Mouse (Mus musculus) MEL (cell line): ENCODE measurements at regions not wholly inside any gene's neighbourhood (a gene's known extent, or its start where the extent isn't known, plus 50 kb on each side); places are given as distances from the start of the nearest gene placed in this dataset.

Experiments used
- DNase-seq: peaks from one replicate; pipeline ENCODE4 v3.0.0; 2011; ENCODE audit warnings: low read depth, low spot score
- H3K27ac ChIP-seq: 2 replicates; pipeline ENCODE4 v1.5.1; 2012; ENCODE audit warnings: low read depth, mild to moderate bottlenecking, control low read depth, low read length, moderate library complexity; ENCODE audit not compliant: control insufficient read depth
- H3K27me3 ChIP-seq, 2 experiments: fragments of 150-350 bp in 1 of 2; sonication (generic) in 1 of 2; 2 replicates each; pipeline ENCODE4 v1.6.1; 2012; ENCODE audit warnings: low read length in 2 of 2, mild to moderate bottlenecking in 2 of 2, improper control_type of control experiment in 1 of 2, moderate library complexity in 1 of 2; ENCODE audit not compliant: insufficient read depth in 2 of 2, control insufficient read depth in 1 of 2
- H3K36me3 ChIP-seq, 2 experiments: 2 replicates each; pipeline ENCODE4 v1.6.1; 2012 to 2014; ENCODE audit warnings: low read length in 2 of 2, improper control_type of control experiment in 1 of 2, inconsistent platforms in 1 of 2, mild to moderate bottlenecking in 1 of 2; ENCODE audit not compliant: insufficient read depth in 2 of 2, control insufficient read depth in 1 of 2
- H3K4me1 ChIP-seq, 2 experiments: fragments of 150-350 bp in 1 of 2; sonication (generic) in 1 of 2; 2 replicates each; pipeline ENCODE4 v1.6.1; 2012; ENCODE audit warnings: low read length in 2 of 2, improper control_type of control experiment in 1 of 2, mild to moderate bottlenecking in 1 of 2; ENCODE audit not compliant: insufficient read depth in 2 of 2, control insufficient read depth in 1 of 2
- H3K4me3 ChIP-seq, 2 experiments: fragments of 150-350 bp in 1 of 2; sonication (generic) in 1 of 2; 2 replicates each; pipeline ENCODE4 v1.5.1; 2012; ENCODE audit warnings: low read depth in 2 of 2, low read length in 2 of 2, mild to moderate bottlenecking in 2 of 2, moderate library complexity in 2 of 2, control low read depth in 1 of 2, improper control_type of control experiment in 1 of 2; ENCODE audit not compliant: control insufficient read depth in 1 of 2, insufficient read depth in 1 of 2
- H3K79me2 ChIP-seq: 2 replicates; pipeline ENCODE4 v1.6.1; 2012; ENCODE audit warnings: mild to moderate bottlenecking, low read length, moderate library complexity; ENCODE audit not compliant: control insufficient read depth, poor library complexity, insufficient read depth
- H3K9ac ChIP-seq: 2 replicates; pipeline ENCODE4 v1.6.1; 2012; ENCODE audit warnings: low read depth, mild to moderate bottlenecking, control low read depth, low read length, moderate library complexity; ENCODE audit not compliant: control insufficient read depth, poor library complexity, severe bottlenecking
- H3K9me3 ChIP-seq: fragments of 150-350 bp; sonication (generic); replicated peaks from 2 replicates; pipeline ENCODE4 v1.6.1; 2012; ENCODE audit warnings: mild to moderate bottlenecking, low read length, improper control_type of control experiment, moderate library complexity; ENCODE audit not compliant: insufficient read depth
- E2F4 ChIP-seq: IDR thresholded peaks from 2 replicates; pipeline ENCODE4 v1.6.1; 2011; ENCODE audit warnings: low read depth, low read length, improper control_type of control experiment, borderline replicate concordance
- ELF1 ChIP-seq: IDR thresholded peaks from 2 replicates; pipeline ENCODE4 v1.6.1; 2014; ENCODE audit warnings: low read depth, mild to moderate bottlenecking, inconsistent platforms, low read length, improper control_type of control experiment, moderate library complexity
- JUND ChIP-seq: IDR thresholded peaks from 2 replicates; pipeline ENCODE4 v1.6.1; 2011; ENCODE audit warnings: low read depth, mild to moderate bottlenecking, improper control_type of control experiment, low read length
- MAX ChIP-seq: IDR thresholded peaks from 2 replicates; pipeline ENCODE4 v1.6.1; 2011; ENCODE audit warnings: low read length, improper control_type of control experiment
- MYB ChIP-seq: IDR thresholded peaks from 2 replicates; pipeline ENCODE4 v1.6.1; 2011; ENCODE audit warnings: mild to moderate bottlenecking, low read depth, low read length, improper control_type of control experiment
- POLR2A ChIP-seq, 2 experiments: IDR thresholded peaks; 2 replicates each; pipeline ENCODE4 v1.6.1; 2011 to 2012; ENCODE audit warnings: low read length in 2 of 2, mild to moderate bottlenecking in 2 of 2, control low read depth in 1 of 2, improper control_type of control experiment in 1 of 2, low read depth in 1 of 2, moderate library complexity in 1 of 2; ENCODE audit not compliant: control insufficient read depth in 1 of 2, insufficient read depth in 1 of 2, poor library complexity in 1 of 2
- POLR2AphosphoS5 ChIP-seq: IDR thresholded peaks from 2 replicates; pipeline ENCODE4 v1.6.1; 2012; ENCODE audit warnings: low read depth, borderline replicate concordance, mild to moderate bottlenecking, inconsistent platforms, low read length, moderate library complexity, mixed read lengths
- TAL1 ChIP-seq: IDR thresholded peaks from 2 replicates; pipeline ENCODE4 v1.6.1; 2012; ENCODE audit warnings: mild to moderate bottlenecking, inconsistent platforms, low read length, moderate library complexity, mixed read lengths
- ZC3H11A ChIP-seq: IDR thresholded peaks from 2 replicates; pipeline ENCODE4 v1.6.1; 2012; ENCODE audit warnings: low read depth, mild to moderate bottlenecking, inconsistent platforms, low read length, improper control_type of control experiment
- ZKSCAN1 ChIP-seq: IDR thresholded peaks from 2 replicates; pipeline ENCODE4 v1.6.1; 2012; ENCODE audit warnings: low read depth, mild to moderate bottlenecking, inconsistent platforms, low read length, improper control_type of control experiment, moderate library complexity

DNA sequence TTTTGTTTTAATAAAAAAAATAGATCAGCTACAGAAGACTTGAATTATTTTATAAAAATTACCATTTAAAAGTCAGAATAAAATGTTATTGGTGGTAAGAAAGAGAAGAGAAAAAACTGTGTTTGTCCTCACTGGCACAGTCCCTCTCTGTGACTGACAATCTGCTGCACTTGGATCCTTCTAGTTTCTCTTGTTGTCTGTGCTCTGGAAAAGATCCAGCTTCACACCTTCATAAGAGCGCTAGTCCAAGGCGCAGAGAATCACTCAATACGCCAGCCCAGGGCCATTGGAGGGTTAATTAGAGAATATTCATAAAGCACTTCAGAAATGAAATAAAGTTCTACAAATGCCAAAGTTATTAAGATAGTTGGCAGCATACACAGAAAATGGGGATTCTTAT is 153.8 kb downstream of the Lmbrd1 start:
- H3K9me3 ChIP-seq, result no peaks in the 10 kb centered on the region
- H3K27ac ChIP-seq, result no peak overlapping the region
- H3K27me3 ChIP-seq, result no peaks in the 10 kb centered on the region
- no peaks in the 10 kb centered on the region for H3K79me2 ChIP-seq
- no peak overlapping the region for H3K4me3 ChIP-seq
- no peaks in the 10 kb centered on the region for H3K36me3 ChIP-seq
- H3K4me1 ChIP-seq, result no peaks in the 10 kb centered on the region
- no peak for DNase-seq
- TF ChIP-seq ZC3H11A (no peak), E2F4 (no peak), MAX (no peak), ELF1 (no peak), POLR2A (IDR thresholded peaks at IDR 0.05; ENCODE audit: control insufficient read depth in 1 of 2, insufficient read depth in 1 of 2, low read depth in 1 of 2, low read length in 2 of 2, poor library complexity in 1 of 2) (no peak)
- TF ChIP-seq, all 39 proteins: peak for 0
- H3K9ac ChIP-seq, result no peak overlapping the region

DNA sequence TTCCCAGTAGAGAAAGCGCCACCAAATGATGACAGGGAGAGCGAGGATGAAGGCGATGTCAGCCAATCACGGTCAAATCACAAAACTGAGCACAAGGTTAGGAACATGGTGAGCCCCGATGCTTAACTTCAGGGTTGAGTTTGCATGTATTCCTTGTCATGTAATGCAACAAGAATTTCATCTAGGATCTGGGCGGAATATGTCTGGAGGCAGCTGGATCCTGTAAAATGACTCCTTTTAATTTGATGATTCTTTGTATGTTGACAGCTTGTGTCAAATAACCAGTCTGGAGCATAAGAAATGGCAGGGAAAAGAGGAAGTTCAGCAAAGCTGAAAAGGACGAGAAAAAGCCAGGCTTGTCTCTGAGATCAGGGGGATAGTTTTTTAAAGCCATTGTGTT is 188.4 kb downstream of the Lmbrd1 start:
- Histone ChIP-seq H3K4me3 (no peak overlapping the region), H3K9ac (no peak overlapping the region), H3K27me3 (no peaks in the 10 kb centered on the region), H3K9me3 (no peaks in the 10 kb centered on the region), H3K36me3 (no peaks in the 10 kb centered on the region), H3K4me1 (no peaks in the 10 kb centered on the region), H3K79me2 (no peaks in the 10 kb centered on the region), H3K27ac (no peak overlapping the region)
- TF ChIP-seq POLR2AphosphoS5 (no peak), JUND (no peak)
- DNase-seq, result no peak

DNA sequence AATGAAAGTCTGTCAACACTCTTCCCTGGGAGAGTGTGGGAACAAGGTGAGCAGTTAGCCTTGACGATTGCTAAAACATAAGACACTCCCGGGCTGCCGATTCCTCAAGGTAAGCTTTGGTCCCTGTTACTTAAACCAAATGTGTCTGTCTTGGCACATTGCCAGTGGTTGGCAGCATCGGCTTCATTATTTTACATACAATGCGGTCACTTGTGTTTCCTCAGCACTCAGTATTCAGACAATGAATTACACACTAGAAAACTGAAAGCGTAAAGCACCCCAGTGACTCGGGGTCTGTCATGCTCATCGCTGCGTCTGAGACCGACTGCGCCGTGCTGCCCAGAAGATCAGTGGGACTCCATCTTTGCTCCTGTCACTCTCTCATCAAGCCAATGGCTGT is 191.3 kb downstream of the Lmbrd1 start:
- TF ChIP-seq ZKSCAN1 (no peak), TAL1 (no peak), MYB (no peak)
- H3K27ac ChIP-seq, result no peak overlapping the region

More for the DNA sequence above, 191.3 kb downstream of the Lmbrd1 start:
- H3K27me3 ChIP-seq, result no peaks in the 10 kb centered on the region
- H3K36me3 ChIP-seq, result no peaks in the 10 kb centered on the region
- no peak overlapping the region for H3K4me3 ChIP-seq
- H3K9ac ChIP-seq, result no peak overlapping the region
- H3K9me3 ChIP-seq, result no peaks in the 10 kb centered on the region
- no peaks in the 10 kb centered on the region for H3K4me1 ChIP-seq
- DNase-seq, result no peak
- no peaks in the 10 kb centered on the region for H3K79me2 ChIP-seq
